Mouse (Mus musculus): ENCODE results near the gene Hnf1a. TPM values are rescaled to one million over a fixed set of nuclear protein-coding genes. Genes with fewer than 3 reads are reported as not detected.
A peak's percentile ranks its signal among the peaks of the same experiment; 100 is the strongest.

Hnf1a gene
- not detected for total RNA-seq (2021)
- long read RNA-seq, experiment 1: 0 reads
- long read RNA-seq, experiment 2: 0 reads

- no peak for DNase-seq
Observed at GRCm38 (mm10) chr5:114970824-114971227, at the start of gene Hnf1a. TSS of gene Hnf1a (minus strand) at chr5:114971094.

- DNase-seq: no peak
Observed at GRCm38 (mm10) chr5:115018813-115019212, 47.9 kb upstream of the Hnf1a start.

- no peak for DNase-seq
Observed at GRCm38 (mm10) chr5:115018270-115018669, 47.4 kb upstream of the Hnf1a start.

GRCm38 (mm10) chr5:115015121-115015520, 44.2 kb upstream of the Hnf1a start:
- DNase-seq: no peak

- no peak for DNase-seq
Observed at GRCm38 (mm10) chr5:115014570-115014969, 43.7 kb upstream of the Hnf1a start.

GRCm38 (mm10) chr5:115013436-115013835, 42.5 kb upstream of the Hnf1a start:
- DNase-seq: no peak

- DNase-seq: peak; percentile 70
Observed at GRCm38 (mm10) chr5:115011519-115012261, 40.8 kb upstream of the Hnf1a start.

- no peak for DNase-seq
Observed at GRCm38 (mm10) chr5:115011217-115011518, 40.3 kb upstream of the Hnf1a start.

GRCm38 (mm10) chr5:115010577-115011216, 39.8 kb upstream of the Hnf1a start, which contains the start of gene Sppl3:
TSS of gene Sppl3 (plus strand) at chr5:115011137.
- peak; percentile 98 for DNase-seq

GRCm38 (mm10) chr5:115009961-115010360, 39.1 kb upstream of the Hnf1a start:
- no peak for DNase-seq

- no peak for DNase-seq
Observed at GRCm38 (mm10) chr5:115009143-115009542, 38.2 kb upstream of the Hnf1a start.

- no peak for DNase-seq
Observed at GRCm38 (mm10) chr5:115008307-115008706, 37.4 kb upstream of the Hnf1a start.

GRCm38 (mm10) chr5:115007768-115008167, 36.9 kb upstream of the Hnf1a start:
- DNase-seq: no peak

- no peak for DNase-seq
Observed at GRCm38 (mm10) chr5:115003224-115003873, 32.5 kb upstream of the Hnf1a start.

- DNase-seq: no peak
Observed at GRCm38 (mm10) chr5:115002781-115003180, 31.9 kb upstream of the Hnf1a start.

- no peak for DNase-seq
Observed at GRCm38 (mm10) chr5:115001464-115001863, 30.6 kb upstream of the Hnf1a start.

GRCm38 (mm10) chr5:115000503-115000902, 29.6 kb upstream of the Hnf1a start:
- DNase-seq: no peak

GRCm38 (mm10) chr5:114997327-114997726, 26.4 kb upstream of the Hnf1a start:
- no peak for DNase-seq

- DNase-seq: no peak
Observed at GRCm38 (mm10) chr5:114996447-114996846, 25.6 kb upstream of the Hnf1a start.

- no peak for DNase-seq
Observed at GRCm38 (mm10) chr5:114985074-114985473, 14.2 kb upstream of the Hnf1a start.

- DNase-seq: no peak
Observed at GRCm38 (mm10) chr5:114982001-114982400, 11.1 kb upstream of the Hnf1a start.

- no peak for DNase-seq
Observed at GRCm38 (mm10) chr5:114980122-114980748, 9.3 kb upstream of the Hnf1a start.

Measured in gastrocnemius, postnatal 10 days (tissue).